Mouse (Mus musculus) heart, embryonic 14.5 days (tissue): ENCODE results near the gene Hspd1. TPM values are rescaled to one million over a fixed set of nuclear protein-coding genes. Genes with fewer than 3 reads are reported as not detected.

Experiments
- ATAC-seq: fragments of 200-750 bp; cut with Nextera tagmentation; 2 replicates; pipeline ENCODE4 v1.8.0; 2017; ENCODE audit warnings: low read depth, moderate TSS enrichment; ENCODE audit not compliant: insufficient number of reproducible peaks, insufficient read depth, low FRiP score
- H3K27ac ChIP-seq, 2 experiments: fragments of 200-500 bp in 1 of 2; fragments of 300-500 bp in 1 of 2; sonication (generic) in 1 of 2; replicated peaks in 1 of 2; 2 replicates each; pipeline ENCODE4 v1.5.1; 2012 to 2014; ENCODE audit warnings: low read depth in 2 of 2, low read length in 2 of 2, control low read depth in 1 of 2, mild to moderate bottlenecking in 1 of 2, mixed read lengths in 1 of 2; ENCODE audit not compliant: control insufficient read depth in 1 of 2, insufficient read depth in 1 of 2
- H3K27me3 ChIP-seq: fragments of 300-500 bp; sonication (generic); 2 replicates; pipeline ENCODE4 v1.6.1; 2014; ENCODE audit warnings: mild to moderate bottlenecking, low read length, control low read depth; ENCODE audit not compliant: control insufficient read depth, insufficient read depth
- H3K36me3 ChIP-seq: fragments of 300-500 bp; sonication (generic); 2 replicates; pipeline ENCODE4 v1.6.1; 2014; ENCODE audit warnings: mild to moderate bottlenecking, control low read depth, low read length, mixed read lengths; ENCODE audit not compliant: control insufficient read depth, insufficient read depth
- H3K4me1 ChIP-seq, 2 experiments: fragments of 200-500 bp in 1 of 2; fragments of 300-500 bp in 1 of 2; sonication (generic) in 1 of 2; 2 replicates each; pipeline ENCODE4 v1.6.1; 2012 to 2014; ENCODE audit warnings: low read length in 2 of 2, control low read depth in 1 of 2, mixed read lengths in 1 of 2; ENCODE audit not compliant: control insufficient read depth in 2 of 2, insufficient read depth in 2 of 2
- H3K4me2 ChIP-seq: fragments of 300-500 bp; sonication (generic); 2 replicates; pipeline ENCODE4 v1.6.1; 2014; ENCODE audit warnings: mild to moderate bottlenecking, low read length
- H3K4me3 ChIP-seq, 2 experiments: fragments of 200-500 bp in 1 of 2; fragments of 300-500 bp in 1 of 2; sonication (generic) in 1 of 2; 2 replicates each; pipeline ENCODE4 v1.5.1; 2012 to 2014; ENCODE audit warnings: low read length in 2 of 2, mild to moderate bottlenecking in 2 of 2, control low read depth in 1 of 2, low read depth in 1 of 2, moderate library complexity in 1 of 2; ENCODE audit not compliant: control insufficient read depth in 1 of 2, insufficient read depth in 1 of 2
- H3K9ac ChIP-seq: fragments of 300-500 bp; sonication (generic); 2 replicates; pipeline ENCODE4 v1.6.1; 2014; ENCODE audit warnings: mild to moderate bottlenecking, low read length
- H3K9me3 ChIP-seq: fragments of 300-500 bp; sonication (generic); 2 replicates; pipeline ENCODE4 v1.6.1; 2016; ENCODE audit warnings: low read length, control low read depth; ENCODE audit not compliant: control insufficient read depth
- WGBS: fragments of 180-500 bp; shearing (Covaris S2); extraction: QIAGEN DNeasy Blood & Tissue Kit; methylation state at CpG from one replicate; pipeline ENCODE4 v1.1.7; 2014; 5-methylcytosine and 5-hydroxymethylcytosine counted together
- polyA plus RNA-seq: library from polyadenylated mRNA; unstranded; fragments of >200 nt; fragmentation: Nextera tagmentation; extraction: Ambion mirVana; gene quantifications from 2 replicates; pipeline ENCODE4 v1.2.1, GENCODE M21; 2014

The Hspd1 gene
- polyA plus RNA-seq, 1 experiment from 2014 or later: 380 TPM

DNA sequence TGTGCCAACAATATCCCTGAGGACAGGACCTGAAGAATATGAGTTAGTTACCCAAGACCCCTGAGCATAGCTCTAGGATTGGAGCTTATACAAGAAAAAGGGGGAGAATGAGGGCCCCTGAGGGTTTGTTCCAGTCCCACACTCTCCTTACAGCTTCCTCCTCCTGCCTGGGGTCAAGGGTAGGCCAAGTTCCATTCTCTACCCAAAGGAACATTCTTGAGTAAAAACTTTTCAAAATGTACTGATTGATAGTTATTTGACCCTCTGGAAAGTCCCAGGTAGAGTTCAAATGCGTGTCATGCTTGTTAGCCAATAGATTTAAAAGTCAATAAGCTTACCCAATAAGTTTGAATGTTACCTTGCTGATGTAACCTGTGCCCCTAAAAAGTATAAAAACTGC, 19.6 kb upstream of the Hspd1 start:
- ATAC-seq: no peak
- no peak overlapping the region for H3K27ac ChIP-seq
- no peaks in the 10 kb centered on the region for H3K36me3 ChIP-seq
- H3K27me3 ChIP-seq: no peaks in the 10 kb centered on the region
- H3K9ac ChIP-seq: no peak overlapping the region
- H3K4me3 ChIP-seq: no peak overlapping the region
- H3K4me1 ChIP-seq: no peaks in the 10 kb centered on the region
- WGBS: 71% methylated on average over 1 of the region's 1 CpGs
- no peak overlapping the region for H3K4me2 ChIP-seq
- peaks cover 4% of the 10 kb centered on the region; the same call in 1 of the 2 replicates for H3K9me3 ChIP-seq

DNA sequence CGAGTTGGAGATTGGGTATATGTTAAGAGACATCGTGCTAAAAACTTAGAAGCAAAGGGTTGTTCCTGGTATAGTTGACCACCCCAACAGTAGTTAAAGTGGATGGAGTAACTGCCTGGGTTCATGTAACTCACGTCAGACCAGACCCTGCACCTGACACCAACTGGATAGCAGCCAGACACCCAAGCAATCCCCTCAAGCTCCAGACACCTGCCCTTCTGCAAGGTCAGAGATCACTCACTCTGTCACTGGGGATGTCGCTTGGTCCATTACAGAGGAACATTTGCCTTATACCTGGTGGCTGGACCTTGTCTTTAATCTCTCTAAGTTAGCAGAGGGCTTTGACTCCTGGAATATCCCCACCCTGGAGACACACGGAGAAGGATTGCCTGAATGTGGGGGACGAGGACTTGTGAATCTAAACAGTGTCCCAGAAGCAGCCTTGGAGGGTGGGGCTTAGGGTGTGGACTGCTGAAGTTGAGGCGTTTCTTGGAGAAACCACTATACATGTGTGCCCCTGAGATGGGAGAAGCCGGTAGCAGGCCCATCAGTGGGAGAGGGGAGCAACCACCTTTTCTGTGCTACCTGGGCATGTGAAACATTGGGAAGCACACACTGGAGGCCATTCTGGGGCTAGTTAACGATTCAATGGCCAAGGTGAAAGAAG, 19.0 kb upstream of the Hspd1 start:
- 76% methylated on average over 9 of the region's 9 CpGs for WGBS
- Histone ChIP-seq H3K4me1 (no peaks in the 10 kb centered on the region), H3K36me3 (no peaks in the 10 kb centered on the region), H3K9ac (no peak overlapping the region), H3K9me3 (peaks cover 4% of the 10 kb centered on the region; the same call in 1 of the 2 replicates), H3K4me3 (no peak overlapping the region), H3K27me3 (no peaks in the 10 kb centered on the region), H3K27ac (no peak overlapping the region), H3K4me2 (no peak overlapping the region)
- no peak for ATAC-seq

GRCm38 (mm10) chr1:55092469-55092868, 4.4 kb upstream of the Hspd1 start:
- ATAC-seq: no peak
- H3K4me3 ChIP-seq: no peak overlapping the region

DNA sequence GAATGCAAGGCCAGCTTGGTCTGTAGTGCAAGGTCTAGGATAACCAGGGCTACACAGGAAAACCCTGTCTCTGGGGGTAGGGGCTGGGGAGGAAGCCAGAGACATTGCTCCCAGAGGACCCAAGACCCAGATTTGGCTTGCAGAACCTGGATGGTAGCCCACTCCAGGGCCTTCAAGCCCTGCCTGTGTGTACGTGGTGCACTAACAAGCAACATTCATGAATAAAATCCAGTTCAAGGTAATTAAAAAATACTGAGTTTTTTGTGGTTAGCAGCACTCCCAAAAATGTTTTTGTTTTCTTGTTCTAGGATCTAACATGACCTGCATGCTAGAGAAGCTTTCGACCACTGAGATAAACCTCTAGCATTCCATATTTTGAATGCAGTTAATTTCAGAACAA, 4.0 kb upstream of the Hspd1 start:
- no peak overlapping the region for H3K9ac ChIP-seq

More at GRCm38 (mm10) chr1:55092469-55092868, 4.4 kb upstream of the Hspd1 start:
- H3K4me1 ChIP-seq: peaks cover 2 to 12% of the 10 kb centered on the region in 2 experiments
- H3K4me2 ChIP-seq: no peak overlapping the region
- H3K27me3 ChIP-seq: no peaks in the 10 kb centered on the region
- 85% methylated on average over 1 of the region's 1 CpGs for WGBS
- no peak overlapping the region for H3K9ac ChIP-seq
- H3K36me3 ChIP-seq: peaks cover 42% of the 10 kb centered on the region
- no peak overlapping the region for H3K27ac ChIP-seq
- no peaks in the 10 kb centered on the region for H3K9me3 ChIP-seq

GRCm38 (mm10) chr1:55089498-55090064, 1.5 kb upstream of the Hspd1 start:
- peak overlapping the region; percentile 86 for H3K4me2 ChIP-seq
- peaks cover 55% of the 10 kb centered on the region for H3K36me3 ChIP-seq
- WGBS: 85% methylated on average over 5 of the region's 5 CpGs
- H3K27me3 ChIP-seq: no peaks in the 10 kb centered on the region
- H3K27ac ChIP-seq: no peak overlapping the region
- H3K9me3 ChIP-seq: no peaks in the 10 kb centered on the region
- H3K4me1 ChIP-seq: peaks cover 4 to 30% of the 10 kb centered on the region in 2 experiments
- peak overlapping the region; percentile 11 to 92; a peak in 2 of 4 replicates for H3K4me3 ChIP-seq
- ATAC-seq: no peak
- H3K9ac ChIP-seq: peak overlapping the region; percentile 93

More for the DNA sequence above, 4.0 kb upstream of the Hspd1 start:
- Histone ChIP-seq H3K27me3 (no peaks in the 10 kb centered on the region), H3K36me3 (peaks cover 42% of the 10 kb centered on the region), H3K27ac (no peak overlapping the region), H3K4me1 (peaks cover 2 to 12% of the 10 kb centered on the region in 2 experiments), H3K4me2 (no peak overlapping the region), H3K9me3 (no peaks in the 10 kb centered on the region), H3K4me3 (no peak overlapping the region)
- no peak for ATAC-seq
- WGBS: 89% methylated on average over 2 of the region's 2 CpGs

- H3K9me3 ChIP-seq: no peaks in the 10 kb centered on the region
- H3K27ac ChIP-seq: peak overlapping the region; percentile 84 to 97
- ATAC-seq: no peak
- peaks cover 60% of the 10 kb centered on the region for H3K36me3 ChIP-seq
- peak overlapping the region; percentile 86 for H3K4me2 ChIP-seq
- 6% methylated on average over 16 of the region's 16 CpGs for WGBS
- peaks cover 4 to 30% of the 10 kb centered on the region in 2 experiments for H3K4me1 ChIP-seq
- peak overlapping the region; percentile 92 to 95 for H3K4me3 ChIP-seq
- no peaks in the 10 kb centered on the region for H3K27me3 ChIP-seq
- peak overlapping the region; percentile 93 for H3K9ac ChIP-seq
These were observed 811 bp upstream of the Hspd1 start for GRCm38 (mm10) chr1:55088611-55089497.

GRCm38 (mm10) chr1:55087401-55087904, 590 bp downstream of the Hspd1 start:
- peak overlapping the region; percentile 92 to 95 for H3K4me3 ChIP-seq
- ATAC-seq: peak; percentile 32
- peak overlapping the region; percentile 97 to 98 for H3K27ac ChIP-seq

More at GRCm38 (mm10) chr1:55087401-55087904, 590 bp downstream of the Hspd1 start:
- Histone ChIP-seq H3K4me1 (peaks cover 4 to 30% of the 10 kb centered on the region in 2 experiments), H3K4me2 (peak overlapping the region; percentile 87), H3K9ac (peak overlapping the region; percentile 93), H3K36me3 (peaks cover 66% of the 10 kb centered on the region), H3K27me3 (no peaks in the 10 kb centered on the region), H3K9me3 (no peaks in the 10 kb centered on the region)
- WGBS: under 1% methylated on average over 47 of the region's 57 CpGs
